Mouse (Mus musculus) hindbrain, embryonic 16.5 days (tissue): Measurements from ENCODE around the gene Abr. TPM values are rescaled to one million over a fixed set of nuclear protein-coding genes. Genes with fewer than 3 reads are reported as not detected.

ENCODE experiments used
- ATAC-seq: fragments of 200-750 bp; cut with Nextera tagmentation; 2 replicates; pipeline ENCODE4 v1.8.0; 2017; ENCODE audit warnings: moderate TSS enrichment, moderate library complexity
- H3K27ac ChIP-seq: fragments of 300-500 bp; sonication (generic); 2 replicates; pipeline ENCODE4 v1.5.1; 2014; ENCODE audit warnings: low read depth, mild to moderate bottlenecking, control low read depth, low read length, moderate library complexity
- H3K27me3 ChIP-seq: fragments of 300-500 bp; sonication (generic); replicated peaks from 2 replicates; pipeline ENCODE4 v1.6.1; 2014; ENCODE audit warnings: low read length; ENCODE audit not compliant: control insufficient read depth, insufficient read depth
- H3K36me3 ChIP-seq: fragments of 300-500 bp; sonication (generic); 2 replicates; pipeline ENCODE4 v1.6.1; 2014; ENCODE audit warnings: mild to moderate bottlenecking, low read length, moderate library complexity, mixed read lengths; ENCODE audit not compliant: control insufficient read depth, insufficient read depth
- H3K4me1 ChIP-seq: fragments of 300-500 bp; sonication (generic); 2 replicates; pipeline ENCODE4 v1.6.1; 2014; ENCODE audit warnings: low read depth, low read length; ENCODE audit not compliant: control insufficient read depth, insufficient read depth
- H3K4me2 ChIP-seq: fragments of 300-500 bp; sonication (generic); 2 replicates; pipeline ENCODE4 v1.6.1; 2014; ENCODE audit warnings: mild to moderate bottlenecking, low read length, control low read depth, moderate library complexity
- H3K4me3 ChIP-seq: fragments of 300-500 bp; sonication (generic); 2 replicates; pipeline ENCODE4 v1.5.1; 2014; ENCODE audit warnings: mild to moderate bottlenecking, low read length, control low read depth, moderate library complexity
- H3K9ac ChIP-seq: fragments of 300-500 bp; sonication (generic); 2 replicates; pipeline ENCODE4 v1.6.1; 2014; ENCODE audit warnings: low read depth, mild to moderate bottlenecking, control low read depth, low read length, moderate library complexity
- H3K9me3 ChIP-seq: fragments of 300-500 bp; sonication (generic); 2 replicates; pipeline ENCODE4 v1.6.1; 2014; ENCODE audit warnings: mild to moderate bottlenecking, low read length, moderate library complexity; ENCODE audit not compliant: control insufficient read depth
- WGBS: fragments of 180-500 bp; shearing (Covaris S2); extraction: QIAGEN DNeasy Blood & Tissue Kit; methylation state at CpG from one replicate; pipeline ENCODE4 v1.1.7; 2014; 5-methylcytosine and 5-hydroxymethylcytosine counted together
- polyA plus RNA-seq: library from polyadenylated mRNA; unstranded; fragments of >200 nt; fragmentation: Nextera tagmentation; extraction: Ambion mirVana; gene quantifications from 2 replicates; pipeline ENCODE4 v1.2.1, GENCODE M21; 2015

Abr gene
- polyA plus RNA-seq, 1 experiment from 2014 or later: 85.2 TPM

DNA sequence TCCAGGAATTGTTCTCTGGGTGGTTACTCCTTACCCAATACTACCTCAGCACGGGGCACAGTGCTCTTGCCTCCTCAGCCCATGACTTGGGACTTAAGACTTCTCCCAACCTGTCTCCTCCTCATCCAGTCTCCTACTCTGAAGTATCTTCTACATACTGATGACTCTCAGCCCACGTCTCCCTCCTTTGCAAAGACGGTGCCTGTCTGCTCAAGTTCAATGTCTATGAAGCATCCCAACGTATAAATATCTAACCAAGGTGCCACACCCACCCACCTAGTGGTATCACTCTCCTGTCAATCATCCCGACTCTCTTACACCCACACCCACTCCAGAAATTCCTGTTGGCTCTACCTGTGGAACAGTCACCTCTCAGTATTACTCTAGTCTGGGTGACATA lies 103.5 kb downstream of the Abr start:
- peaks cover 10% of the 10 kb centered on the region for H3K4me1 ChIP-seq
- H3K4me3 ChIP-seq: no peak overlapping the region
- H3K4me2 ChIP-seq: no peak overlapping the region
- H3K27me3 ChIP-seq: no peaks in the 10 kb centered on the region
- H3K9me3 ChIP-seq: no peaks in the 10 kb centered on the region
- H3K9ac ChIP-seq: no peak overlapping the region
- H3K36me3 ChIP-seq: no peaks in the 10 kb centered on the region
- no peak for ATAC-seq
- WGBS: 93% methylated on average over 5 of the region's 5 CpGs
- H3K27ac ChIP-seq: no peak overlapping the region

DNA sequence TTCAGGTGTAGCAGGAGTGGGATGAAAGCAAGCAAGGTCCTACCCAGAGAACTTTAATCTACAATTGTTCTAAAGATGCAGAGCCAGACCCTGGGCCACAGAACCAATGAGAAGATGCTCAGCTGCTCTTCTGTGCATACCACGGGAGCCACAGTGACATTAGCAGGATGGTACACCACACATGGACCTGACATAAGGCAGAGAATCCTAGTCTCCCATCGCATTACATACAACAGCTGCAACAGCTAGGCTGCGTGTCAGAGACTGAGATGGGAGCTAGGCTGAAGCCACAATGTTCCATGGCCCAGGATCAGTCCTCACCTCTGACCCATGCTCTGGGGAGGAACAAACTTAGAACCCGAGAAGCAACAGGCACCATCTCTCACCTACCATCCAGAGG lies 104.0 kb downstream of the Abr start:
- no peak overlapping the region for H3K9ac ChIP-seq
- no peaks in the 10 kb centered on the region for H3K36me3 ChIP-seq
- ATAC-seq: no peak
- H3K9me3 ChIP-seq: no peaks in the 10 kb centered on the region
- H3K27ac ChIP-seq: no peak overlapping the region
- WGBS: 90% methylated on average over 4 of the region's 4 CpGs
- no peak overlapping the region for H3K4me2 ChIP-seq
- H3K4me1 ChIP-seq: peaks cover 5% of the 10 kb centered on the region
- H3K27me3 ChIP-seq: no peaks in the 10 kb centered on the region
- no peak overlapping the region for H3K4me3 ChIP-seq

DNA sequence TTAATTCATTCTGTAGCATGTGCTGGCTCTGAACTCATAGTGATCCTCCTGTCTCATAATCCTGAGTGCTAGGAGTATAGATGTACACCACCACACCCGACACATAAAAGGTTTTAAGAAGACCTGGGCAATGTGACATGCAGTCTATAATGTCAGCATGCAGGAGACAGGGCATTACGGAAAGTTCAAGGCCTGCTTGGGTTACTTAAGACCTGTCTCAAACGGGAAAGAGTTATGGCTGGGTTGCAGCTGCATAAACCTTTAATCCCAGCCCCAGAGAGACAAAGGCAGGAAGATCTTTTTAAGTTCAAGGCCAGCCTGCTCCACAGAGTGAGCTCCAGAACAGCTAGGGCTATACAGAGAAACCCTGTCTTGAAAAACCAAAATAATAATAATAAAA lies 105.2 kb downstream of the Abr start:
- WGBS: 80% methylated on average over 3 of the region's 3 CpGs
- no peak for ATAC-seq
- H3K9me3 ChIP-seq: no peaks in the 10 kb centered on the region

DNA sequence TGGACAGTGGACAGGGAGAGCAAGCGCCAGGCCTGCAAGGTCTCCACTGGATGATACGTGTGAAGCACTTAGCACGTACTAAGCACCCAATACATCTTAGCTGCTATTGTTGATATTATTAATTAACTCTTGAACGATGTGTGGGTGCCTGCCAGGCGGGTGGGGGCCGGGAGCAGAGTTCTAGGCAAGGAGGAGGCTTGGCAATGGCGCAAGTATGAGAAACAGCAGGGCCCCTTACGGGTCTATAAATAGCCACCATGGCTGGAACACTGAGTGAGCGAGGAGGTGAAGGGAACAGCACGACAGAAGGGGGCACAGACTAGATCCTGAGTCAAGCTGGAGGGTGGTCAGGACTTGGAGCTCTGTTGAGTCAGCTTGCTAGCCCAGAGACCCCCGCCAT lies 107.0 kb downstream of the Abr start:
- no peak overlapping the region for H3K27ac ChIP-seq
- no peaks in the 10 kb centered on the region for H3K36me3 ChIP-seq
- H3K27me3 ChIP-seq: no peaks in the 10 kb centered on the region
- H3K9ac ChIP-seq: no peak overlapping the region
- H3K4me1 ChIP-seq: peaks cover 3% of the 10 kb centered on the region
- WGBS: 71% methylated on average over 11 of the region's 11 CpGs
- ATAC-seq: no peak
- H3K4me3 ChIP-seq: no peak overlapping the region
- H3K9me3 ChIP-seq: no peaks in the 10 kb centered on the region
- no peak overlapping the region for H3K4me2 ChIP-seq

More for the DNA sequence above, 105.2 kb downstream of the Abr start:
- H3K4me1 ChIP-seq: no peaks in the 10 kb centered on the region
- H3K36me3 ChIP-seq: no peaks in the 10 kb centered on the region
- no peak overlapping the region for H3K27ac ChIP-seq
- no peak overlapping the region for H3K9ac ChIP-seq
- no peak overlapping the region for H3K4me3 ChIP-seq
- H3K4me2 ChIP-seq: no peak overlapping the region
- H3K27me3 ChIP-seq: no peaks in the 10 kb centered on the region

DNA sequence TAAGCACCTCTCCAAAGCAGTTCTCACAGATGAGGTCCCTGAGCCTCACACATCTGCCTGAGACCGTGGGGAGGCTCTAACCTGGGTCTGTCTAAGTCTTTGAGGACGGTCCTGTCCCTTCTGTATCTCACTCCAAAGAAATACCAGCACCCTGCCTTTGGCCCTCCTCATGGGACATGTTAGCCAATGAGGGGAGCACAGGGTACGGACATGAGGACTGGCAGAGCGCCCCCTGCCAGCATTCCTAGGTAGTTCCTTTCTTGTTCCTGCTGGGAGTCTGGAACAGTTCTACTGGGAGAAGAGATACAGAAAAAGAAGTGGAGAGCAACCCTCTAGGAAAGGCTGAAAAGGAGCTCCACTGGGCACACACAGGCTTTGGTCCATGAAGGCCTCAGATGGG lies 111.1 kb downstream of the Abr start:
- Histone ChIP-seq H3K36me3 (no peaks in the 10 kb centered on the region), H3K4me3 (no peak overlapping the region), H3K9ac (no peak overlapping the region), H3K4me1 (peaks cover 34% of the 10 kb centered on the region), H3K27ac (no peak overlapping the region), H3K9me3 (no peaks in the 10 kb centered on the region), H3K4me2 (no peak overlapping the region), H3K27me3 (no peaks in the 10 kb centered on the region)
- WGBS: 62% methylated on average over 4 of the region's 4 CpGs
- no peak for ATAC-seq

DNA sequence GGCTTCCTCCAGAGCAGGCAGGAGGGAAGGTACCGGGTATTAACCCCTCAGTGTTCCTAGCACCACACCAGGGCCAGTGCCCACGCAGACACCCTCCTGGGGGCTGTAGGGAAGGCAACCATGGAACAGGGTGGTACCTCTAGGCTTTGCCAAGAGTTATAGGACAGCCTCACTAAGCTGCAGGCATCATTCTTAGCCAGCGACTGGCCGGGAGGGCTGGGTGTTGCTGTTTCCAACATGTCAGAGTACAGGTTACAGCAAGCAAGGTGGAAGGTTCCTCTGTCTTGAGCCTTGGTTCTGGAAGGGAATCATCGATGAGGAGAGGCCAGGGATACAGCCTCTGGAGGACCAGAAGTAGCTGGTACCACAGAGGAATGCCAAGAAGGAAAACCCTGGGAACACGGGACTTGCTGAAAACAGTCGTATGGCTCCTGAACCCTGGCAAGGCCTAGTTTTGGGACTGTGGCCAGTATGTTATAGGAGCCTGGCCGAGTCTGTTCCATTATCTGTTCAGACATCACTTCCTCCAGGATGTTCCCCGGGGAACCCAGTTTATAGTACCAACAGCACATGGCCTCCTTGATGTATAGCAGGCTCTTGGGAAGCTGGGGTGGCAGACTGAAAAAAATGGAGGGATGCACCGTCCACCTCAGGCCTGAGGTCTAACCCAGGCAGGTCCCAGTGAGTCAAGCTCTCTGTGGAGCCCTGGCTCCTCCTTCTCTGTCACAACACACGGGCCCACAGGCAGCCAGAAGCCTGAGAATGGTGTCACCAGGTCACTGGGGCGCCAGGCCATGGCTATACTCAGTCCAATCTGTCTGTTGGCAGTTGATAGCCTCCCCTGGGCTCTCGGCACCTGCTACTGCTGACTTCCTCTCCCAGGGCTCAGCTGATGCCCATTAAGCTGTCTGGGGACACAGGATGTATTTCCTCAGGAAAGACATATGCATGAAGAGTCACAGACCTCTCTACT lies 112.1 kb downstream of the Abr start:
- Histone ChIP-seq H3K9me3 (no peaks in the 10 kb centered on the region), H3K4me1 (peaks cover 34% of the 10 kb centered on the region), H3K36me3 (no peaks in the 10 kb centered on the region), H3K4me2 (no peak overlapping the region), H3K27me3 (no peaks in the 10 kb centered on the region), H3K27ac (no peak overlapping the region; the same call in 1 of the 2 replicates), H3K9ac (no peak overlapping the region), H3K4me3 (no peak overlapping the region)
- 71% methylated on average over 13 of the region's 13 CpGs for WGBS
- no peak for ATAC-seq

DNA sequence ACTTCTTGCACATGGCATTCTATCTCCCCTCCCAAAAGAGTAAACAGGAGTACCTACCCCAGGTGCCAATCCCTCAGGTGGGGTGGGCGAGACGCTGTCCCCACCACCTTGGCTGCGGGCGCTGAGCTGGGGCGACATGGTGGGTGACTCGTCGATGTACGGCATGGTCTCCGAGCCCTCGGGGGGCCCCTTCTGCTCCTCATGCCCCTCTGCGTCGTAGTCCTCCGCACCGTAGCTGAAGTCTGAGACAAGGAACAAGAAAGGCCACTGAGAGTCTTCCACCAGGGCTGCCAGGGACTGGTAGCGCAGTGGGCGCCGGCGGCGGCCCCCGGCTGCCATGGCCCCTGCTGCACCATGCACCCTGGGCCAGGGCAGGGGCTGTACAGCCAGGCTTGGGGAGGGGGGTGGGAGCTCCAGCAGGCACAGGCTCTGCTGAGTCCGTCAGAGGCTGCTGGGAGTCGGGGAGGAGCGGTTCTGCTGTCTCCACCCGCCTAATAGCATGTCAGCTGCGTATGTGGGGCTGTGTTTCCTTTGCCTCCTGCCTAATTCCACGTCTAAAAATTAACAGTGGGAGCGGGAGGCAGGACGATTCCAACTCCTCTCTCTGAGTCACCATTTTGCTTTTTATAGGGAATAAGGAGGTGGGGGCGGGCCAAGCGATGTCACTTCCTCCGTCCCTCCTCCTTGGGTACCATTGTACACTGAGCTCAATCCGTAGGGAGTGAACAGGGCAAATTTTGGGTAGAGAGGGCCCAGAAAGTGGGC lies 113.1 kb downstream of the Abr start:
- no peak overlapping the region for H3K4me3 ChIP-seq
- peak overlapping the region; percentile 25; the same call in 1 of the 2 replicates for H3K4me2 ChIP-seq
- H3K9me3 ChIP-seq: no peaks in the 10 kb centered on the region
- H3K36me3 ChIP-seq: no peaks in the 10 kb centered on the region
- no peak for ATAC-seq
- peaks cover 34% of the 10 kb centered on the region for H3K4me1 ChIP-seq
- peak overlapping the region; percentile 79 for H3K27ac ChIP-seq
- WGBS: 83% methylated on average over 32 of the region's 32 CpGs
- peak overlapping the region; percentile 33; the same call in 1 of the 2 replicates for H3K9ac ChIP-seq
- H3K27me3 ChIP-seq: no peaks in the 10 kb centered on the region

DNA sequence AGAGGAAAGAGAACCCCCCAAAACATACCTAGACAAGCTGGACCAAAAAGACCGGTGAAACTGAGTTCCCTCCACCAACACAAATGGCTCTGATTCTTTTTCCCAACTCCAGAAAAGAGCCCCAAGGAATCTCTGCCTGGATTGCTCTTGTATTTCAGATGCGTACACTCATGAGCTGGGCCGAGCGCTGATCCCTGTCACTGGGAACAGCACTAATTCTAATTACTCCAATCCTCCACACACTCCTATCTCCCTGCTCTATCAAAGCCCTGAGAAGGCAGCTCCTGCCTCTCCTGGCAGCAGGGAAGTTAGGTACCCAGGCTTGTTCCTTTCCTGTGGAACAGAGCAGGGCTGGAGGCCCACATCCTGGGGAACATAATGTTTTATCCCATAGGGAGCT lies 114.0 kb downstream of the Abr start:
- 38% methylated on average over 4 of the region's 4 CpGs for WGBS
- H3K27ac ChIP-seq: peak overlapping the region; percentile 79
- peak overlapping the region; percentile 23; the same call in 1 of the 2 replicates for H3K9ac ChIP-seq
- no peak overlapping the region for H3K4me3 ChIP-seq
- no peak for ATAC-seq
- peaks cover 34% of the 10 kb centered on the region for H3K4me1 ChIP-seq
- H3K36me3 ChIP-seq: no peaks in the 10 kb centered on the region
- peak overlapping the region; percentile 25 for H3K4me2 ChIP-seq
- no peaks in the 10 kb centered on the region for H3K9me3 ChIP-seq
- H3K27me3 ChIP-seq: no peaks in the 10 kb centered on the region
